Mouse (Mus musculus) intestine, embryonic 16.5 days (tissue): Measurements from ENCODE around the gene Cog7. TPM values are rescaled to one million over a fixed set of nuclear protein-coding genes. Genes with fewer than 3 reads are reported as not detected.

Experiments used
- ATAC-seq: fragments of 200-750 bp; cut with Nextera tagmentation; 2 replicates; pipeline ENCODE4 v1.8.0; 2017; ENCODE audit warnings: moderate TSS enrichment, moderate library complexity
- H3K27ac ChIP-seq: fragments of 300-500 bp; sonication (generic); 2 replicates; pipeline ENCODE4 v1.5.1; 2014; ENCODE audit warnings: mild to moderate bottlenecking, low read length
- H3K27me3 ChIP-seq: fragments of 300-500 bp; sonication (generic); replicated peaks from 2 replicates; pipeline ENCODE4 v1.6.1; 2014; ENCODE audit warnings: low read length, control low read depth, mixed read lengths; ENCODE audit not compliant: control insufficient read depth, insufficient read depth
- H3K36me3 ChIP-seq: fragments of 300-500 bp; sonication (generic); 2 replicates; pipeline ENCODE4 v1.6.1; 2014; ENCODE audit warnings: low read length, control low read depth; ENCODE audit not compliant: control insufficient read depth, insufficient read depth
- H3K4me1 ChIP-seq: fragments of 300-500 bp; sonication (generic); 2 replicates; pipeline ENCODE4 v1.6.1; 2014; ENCODE audit warnings: low read length, control low read depth, mixed read lengths; ENCODE audit not compliant: control insufficient read depth, insufficient read depth
- H3K4me2 ChIP-seq: fragments of 300-500 bp; sonication (generic); 2 replicates; pipeline ENCODE4 v1.6.1; 2014; ENCODE audit warnings: low read depth, low read length, control low read depth
- H3K4me3 ChIP-seq: fragments of 300-500 bp; sonication (generic); 2 replicates; pipeline ENCODE4 v1.5.1; 2014; ENCODE audit warnings: mild to moderate bottlenecking, low read length
- H3K9ac ChIP-seq: fragments of 300-500 bp; sonication (generic); 2 replicates; pipeline ENCODE4 v1.6.1; 2014; ENCODE audit warnings: low read depth, low read length
- H3K9me3 ChIP-seq: fragments of 300-500 bp; sonication (generic); 2 replicates; pipeline ENCODE4 v1.6.1; 2016; ENCODE audit warnings: low read length, control low read depth; ENCODE audit not compliant: control insufficient read depth
- WGBS: fragments of 180-500 bp; shearing (Covaris S2); extraction: QIAGEN DNeasy Blood & Tissue Kit; methylation state at CpG from one replicate; pipeline ENCODE4 v1.1.7; 2014; 5-methylcytosine and 5-hydroxymethylcytosine counted together
- polyA plus RNA-seq: library from polyadenylated mRNA; unstranded; fragments of >200 nt; fragmentation: Nextera tagmentation; extraction: Ambion mirVana; gene quantifications from 2 replicates; pipeline ENCODE4 v1.2.1, GENCODE M21; 2015

Cog7 gene
- polyA plus RNA-seq, 1 experiment from 2014 or later: 25.6 TPM

GRCm38 (mm10) chr7:121842234-121842633, 139.3 kb downstream of the Cog7 start:
- no peaks in the 10 kb centered on the region for H3K36me3 ChIP-seq
- no peaks in the 10 kb centered on the region for H3K27me3 ChIP-seq
- no peaks in the 10 kb centered on the region for H3K4me1 ChIP-seq
- no peak overlapping the region for H3K27ac ChIP-seq
- H3K4me3 ChIP-seq: no peak overlapping the region
- H3K9ac ChIP-seq: no peak overlapping the region
- no peaks in the 10 kb centered on the region for H3K9me3 ChIP-seq
- H3K4me2 ChIP-seq: no peak overlapping the region
- WGBS: 69% methylated on average over 6 of the region's 6 CpGs
- ATAC-seq: no peak

- ATAC-seq: no peak
- 70% methylated on average over 7 of the region's 7 CpGs for WGBS
- H3K27ac ChIP-seq: no peak overlapping the region
Observed at GRCm38 (mm10) chr7:121840810-121841209, 140.7 kb downstream of the Cog7 start.

GRCm38 (mm10) chr7:121836827-121837226, 144.7 kb downstream of the Cog7 start:
- WGBS: 76% methylated on average over 7 of the region's 7 CpGs

More at GRCm38 (mm10) chr7:121840810-121841209, 140.7 kb downstream of the Cog7 start:
- no peaks in the 10 kb centered on the region for H3K27me3 ChIP-seq
- no peak overlapping the region for H3K4me2 ChIP-seq
- H3K9ac ChIP-seq: no peak overlapping the region
- no peaks in the 10 kb centered on the region for H3K9me3 ChIP-seq
- no peak overlapping the region for H3K4me3 ChIP-seq
- H3K36me3 ChIP-seq: no peaks in the 10 kb centered on the region
- H3K4me1 ChIP-seq: no peaks in the 10 kb centered on the region

GRCm38 (mm10) chr7:121835392-121835791, 146.1 kb downstream of the Cog7 start:
- Histone ChIP-seq H3K9ac (no peak overlapping the region), H3K9me3 (no peaks in the 10 kb centered on the region), H3K4me3 (no peak overlapping the region), H3K27ac (no peak overlapping the region), H3K4me1 (no peaks in the 10 kb centered on the region), H3K27me3 (no peaks in the 10 kb centered on the region), H3K36me3 (no peaks in the 10 kb centered on the region), H3K4me2 (no peak overlapping the region)
- no peak for ATAC-seq
- WGBS: 88% methylated on average over 7 of the region's 7 CpGs

More at GRCm38 (mm10) chr7:121836827-121837226, 144.7 kb downstream of the Cog7 start:
- no peaks in the 10 kb centered on the region for H3K27me3 ChIP-seq
- H3K4me3 ChIP-seq: no peak overlapping the region
- no peak overlapping the region for H3K4me2 ChIP-seq
- no peak overlapping the region for H3K9ac ChIP-seq
- no peaks in the 10 kb centered on the region for H3K9me3 ChIP-seq
- H3K4me1 ChIP-seq: no peaks in the 10 kb centered on the region
- no peak overlapping the region for H3K27ac ChIP-seq
- no peak for ATAC-seq
- no peaks in the 10 kb centered on the region for H3K36me3 ChIP-seq

Other genes starting within 250 kb of the Cog7 start
- gene Scnn1g, start 247.2 kb downstream of the Cog7 start, polyA plus RNA-seq: 0.12 and 0.13 TPM in 2 replicates
- 0.13 and 0.20 TPM in 2 replicates for gene Scnn1b, start 116.7 kb downstream of the Cog7 start, polyA plus RNA-seq
- gene Gga2, start 39.5 kb upstream of the Cog7 start, polyA plus RNA-seq: 118 and 132 TPM in 2 replicates
- 39.5 and 45.3 TPM in 2 replicates for gene Ubfd1, start 85.5 kb upstream of the Cog7 start, polyA plus RNA-seq
- gene Ears2, start 85.6 kb upstream of the Cog7 start, polyA plus RNA-seq: 19.4 and 20.7 TPM in 2 replicates
- gene Ndufab1, start 120.2 kb upstream of the Cog7 start, polyA plus RNA-seq: 981 and 993 TPM in 2 replicates
- 9.1 and 10.8 TPM in 2 replicates for gene Palb2, start 151.3 kb upstream of the Cog7 start, polyA plus RNA-seq
- gene Dctn5, start 151.3 kb upstream of the Cog7 start, polyA plus RNA-seq: 117 and 122 TPM in 2 replicates
- 103 and 117 TPM in 2 replicates for gene Plk1, start 177.7 kb upstream of the Cog7 start, polyA plus RNA-seq
- 8.5 and 9.4 TPM in 2 replicates for gene Ern2, start 204.5 kb upstream of the Cog7 start, polyA plus RNA-seq
- 9.6 and 10.1 TPM in 2 replicates for gene Chp2, start 237.8 kb upstream of the Cog7 start, polyA plus RNA-seq